Mouse (Mus musculus) heart, embryonic 14.5 days (tissue): ENCODE results near the gene Ltbr. TPM values are rescaled to one million over a fixed set of nuclear protein-coding genes. Genes with fewer than 3 reads are reported as not detected.

Experiments
- ATAC-seq: fragments of 200-750 bp; cut with Nextera tagmentation; 2 replicates; pipeline ENCODE4 v1.8.0; 2017; ENCODE audit warnings: low read depth, moderate TSS enrichment; ENCODE audit not compliant: insufficient number of reproducible peaks, insufficient read depth, low FRiP score
- H3K27ac ChIP-seq, 2 experiments: fragments of 200-500 bp in 1 of 2; fragments of 300-500 bp in 1 of 2; sonication (generic) in 1 of 2; replicated peaks in 1 of 2; 2 replicates each; pipeline ENCODE4 v1.5.1; 2012 to 2014; ENCODE audit warnings: low read depth in 2 of 2, low read length in 2 of 2, control low read depth in 1 of 2, mild to moderate bottlenecking in 1 of 2, mixed read lengths in 1 of 2; ENCODE audit not compliant: control insufficient read depth in 1 of 2, insufficient read depth in 1 of 2
- H3K27me3 ChIP-seq: fragments of 300-500 bp; sonication (generic); 2 replicates; pipeline ENCODE4 v1.6.1; 2014; ENCODE audit warnings: mild to moderate bottlenecking, low read length, control low read depth; ENCODE audit not compliant: control insufficient read depth, insufficient read depth
- H3K36me3 ChIP-seq: fragments of 300-500 bp; sonication (generic); 2 replicates; pipeline ENCODE4 v1.6.1; 2014; ENCODE audit warnings: mild to moderate bottlenecking, control low read depth, low read length, mixed read lengths; ENCODE audit not compliant: control insufficient read depth, insufficient read depth
- H3K4me1 ChIP-seq, 2 experiments: fragments of 200-500 bp in 1 of 2; fragments of 300-500 bp in 1 of 2; sonication (generic) in 1 of 2; 2 replicates each; pipeline ENCODE4 v1.6.1; 2012 to 2014; ENCODE audit warnings: low read length in 2 of 2, control low read depth in 1 of 2, mixed read lengths in 1 of 2; ENCODE audit not compliant: control insufficient read depth in 2 of 2, insufficient read depth in 2 of 2
- H3K4me2 ChIP-seq: fragments of 300-500 bp; sonication (generic); 2 replicates; pipeline ENCODE4 v1.6.1; 2014; ENCODE audit warnings: mild to moderate bottlenecking, low read length
- H3K4me3 ChIP-seq, 2 experiments: fragments of 200-500 bp in 1 of 2; fragments of 300-500 bp in 1 of 2; sonication (generic) in 1 of 2; 2 replicates each; pipeline ENCODE4 v1.5.1; 2012 to 2014; ENCODE audit warnings: low read length in 2 of 2, mild to moderate bottlenecking in 2 of 2, control low read depth in 1 of 2, low read depth in 1 of 2, moderate library complexity in 1 of 2; ENCODE audit not compliant: control insufficient read depth in 1 of 2, insufficient read depth in 1 of 2
- H3K9ac ChIP-seq: fragments of 300-500 bp; sonication (generic); 2 replicates; pipeline ENCODE4 v1.6.1; 2014; ENCODE audit warnings: mild to moderate bottlenecking, low read length
- H3K9me3 ChIP-seq: fragments of 300-500 bp; sonication (generic); 2 replicates; pipeline ENCODE4 v1.6.1; 2016; ENCODE audit warnings: low read length, control low read depth; ENCODE audit not compliant: control insufficient read depth
- WGBS: fragments of 180-500 bp; shearing (Covaris S2); extraction: QIAGEN DNeasy Blood & Tissue Kit; methylation state at CpG from one replicate; pipeline ENCODE4 v1.1.7; 2014; 5-methylcytosine and 5-hydroxymethylcytosine counted together
- polyA plus RNA-seq: library from polyadenylated mRNA; unstranded; fragments of >200 nt; fragmentation: Nextera tagmentation; extraction: Ambion mirVana; gene quantifications from 2 replicates; pipeline ENCODE4 v1.2.1, GENCODE M21; 2014

The Ltbr gene
- polyA plus RNA-seq, 1 experiment from 2014 or later = 41.5 TPM

DNA sequence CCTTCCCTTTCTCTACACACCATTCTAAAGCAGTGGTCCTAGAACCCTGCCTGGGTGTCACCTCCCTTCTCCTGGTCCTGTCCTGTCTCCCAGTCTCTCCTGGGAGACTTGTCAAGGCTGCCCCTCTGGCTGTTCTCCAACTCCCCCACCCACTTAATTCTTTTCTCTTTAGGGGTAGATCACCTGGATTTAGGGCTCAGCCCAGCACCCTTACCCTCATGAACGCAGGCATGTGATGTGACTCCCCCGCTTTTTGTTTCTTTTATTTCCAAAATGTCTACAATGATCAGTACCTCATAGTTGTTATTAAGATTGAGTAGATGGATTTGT, 37.3 kb upstream of the Ltbr start:
- no peak for ATAC-seq
- peak overlapping the region; percentile 89 for H3K4me2 ChIP-seq
- H3K36me3 ChIP-seq = no peaks in the 10 kb centered on the region
- no peaks in the 10 kb centered on the region for H3K27me3 ChIP-seq
- no peaks in the 10 kb centered on the region for H3K9me3 ChIP-seq
- WGBS = 92% methylated on average over 2 of the region's 2 CpGs
- H3K4me1 ChIP-seq = peaks cover 44 to 62% of the 10 kb centered on the region in 2 experiments
- H3K9ac ChIP-seq = peak overlapping the region; percentile 88
- H3K4me3 ChIP-seq = peak overlapping the region; percentile 7 to 73; a peak in 2 of 4 replicates
- H3K27ac ChIP-seq = 0 out of 4 replicates have a peak overlapping the region, but pooled peaks of 1 of the 2 experiments have one; percentile 75

DNA sequence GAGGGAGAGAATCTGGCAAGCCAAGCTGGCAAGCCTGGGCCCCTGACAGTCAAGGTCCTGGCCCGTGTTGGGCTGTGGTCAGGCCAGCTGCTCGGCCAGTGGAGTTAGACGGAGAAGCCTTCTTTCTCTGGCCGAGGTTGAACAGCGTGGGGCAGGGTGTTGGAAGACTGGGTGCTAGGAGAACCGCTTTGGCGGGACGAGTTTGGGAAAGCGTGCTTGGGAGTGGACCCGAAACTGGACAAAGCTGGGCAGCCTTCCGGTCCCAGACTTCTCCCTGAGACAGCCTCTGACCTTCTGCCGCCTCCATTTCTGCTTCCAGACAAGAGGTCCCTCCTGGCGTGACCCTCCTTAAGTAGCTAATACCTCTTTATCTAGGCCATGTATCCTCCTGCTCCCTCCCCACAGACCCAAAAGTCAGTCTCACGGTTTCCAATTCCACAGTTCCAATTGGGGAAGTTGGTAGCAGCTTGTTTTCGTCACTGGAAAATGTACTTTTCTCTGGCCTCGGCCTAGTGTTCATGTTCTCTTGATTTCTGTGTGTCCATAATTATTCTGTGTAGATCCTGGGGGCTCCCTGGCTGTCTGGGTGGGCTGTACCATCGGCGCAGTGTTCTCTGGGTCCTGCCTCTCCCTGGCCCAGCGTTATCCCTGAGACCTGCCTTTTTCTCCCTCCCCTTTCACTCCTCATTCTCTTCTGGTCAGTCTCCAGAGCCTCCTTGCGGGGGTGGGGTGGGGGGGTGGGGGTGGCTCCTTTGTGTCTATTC, 36.7 kb upstream of the Ltbr start:
- Histone ChIP-seq H3K4me2 (peak overlapping the region; percentile 89), H3K27ac (peak overlapping the region; percentile 8 to 75; a peak in 3 of 4 replicates), H3K9ac (peak overlapping the region; percentile 88), H3K4me1 (peaks cover 39 to 57% of the 10 kb centered on the region in 2 experiments), H3K36me3 (no peaks in the 10 kb centered on the region), H3K4me3 (peak overlapping the region; percentile 59 to 73), H3K27me3 (no peaks in the 10 kb centered on the region), H3K9me3 (no peaks in the 10 kb centered on the region)
- no peak for ATAC-seq
- WGBS = 14% methylated on average over 20 of the region's 20 CpGs

DNA sequence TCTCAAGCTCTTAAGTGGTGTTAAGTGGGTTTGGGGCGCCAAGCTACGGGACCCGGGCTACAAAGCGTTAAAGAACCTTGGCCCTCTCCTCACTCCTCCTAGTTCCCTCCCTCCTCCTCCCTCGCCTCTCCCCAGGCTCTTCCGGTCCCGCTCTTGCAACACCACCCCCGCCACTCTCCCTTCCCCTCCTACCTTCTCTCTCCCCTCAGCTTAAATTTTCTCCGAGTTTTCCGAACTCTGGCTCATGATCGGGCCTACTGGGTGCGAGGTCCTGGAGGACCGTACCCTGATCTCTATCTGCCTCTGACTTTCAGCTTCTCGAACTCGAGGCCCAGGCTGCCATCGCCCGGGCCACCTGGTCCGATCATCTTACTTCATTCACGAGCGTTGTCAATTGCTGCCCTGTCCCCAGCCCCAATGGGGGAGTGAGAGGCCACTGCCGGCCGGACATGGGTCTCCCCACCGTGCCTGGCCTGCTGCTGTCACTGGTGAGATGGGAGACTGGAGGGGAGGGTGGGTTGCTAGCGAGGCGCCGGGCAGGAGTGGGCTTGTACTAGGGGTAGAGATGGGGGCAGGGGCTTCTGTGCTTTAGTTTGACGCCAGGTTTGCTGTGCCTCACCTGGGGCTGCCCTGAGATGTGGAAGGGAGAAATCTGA, 36.0 kb upstream of the Ltbr start:
- Histone ChIP-seq H3K4me1 (peaks cover 32 to 50% of the 10 kb centered on the region in 2 experiments), H3K27me3 (no peaks in the 10 kb centered on the region), H3K36me3 (no peaks in the 10 kb centered on the region), H3K9ac (peak overlapping the region; percentile 88), H3K4me3 (peak overlapping the region; percentile 59 to 73), H3K9me3 (no peaks in the 10 kb centered on the region), H3K4me2 (peak overlapping the region; percentile 89), H3K27ac (peak overlapping the region; percentile 36 to 75)
- 0 out of 2 replicates have a peak, but pooled peaks have one; percentile 41 for ATAC-seq
- WGBS = 1% methylated on average over 27 of the region's 27 CpGs

GRCm38 (mm10) chr6:125348721-125349574, 35.3 kb upstream of the Ltbr start, which contains the start of gene Tnfrsf1a:
Tnfrsf1a (plus strand) TSS chr6:125349362.
- ATAC-seq = no peak; the same call in 1 of the 2 replicates

GRCm38 (mm10) chr6:125346029-125346428, 32.3 kb upstream of the Ltbr start:
- ATAC-seq = no peak
- no peaks in the 10 kb centered on the region for H3K36me3 ChIP-seq
- peaks cover 10 to 17% of the 10 kb centered on the region in 2 experiments for H3K4me1 ChIP-seq
- H3K27ac ChIP-seq = no peak overlapping the region
- no peaks in the 10 kb centered on the region for H3K27me3 ChIP-seq
- H3K4me2 ChIP-seq = no peak overlapping the region
- no peak overlapping the region for H3K4me3 ChIP-seq
- no peak overlapping the region for H3K9ac ChIP-seq
- WGBS = 55% methylated on average over 2 of the region's 2 CpGs
- no peaks in the 10 kb centered on the region for H3K9me3 ChIP-seq

More at GRCm38 (mm10) chr6:125348721-125349574, 35.3 kb upstream of the Ltbr start, which contains the start of gene Tnfrsf1a:
- Histone ChIP-seq H3K4me3 (peak within 1 kb of the TSS; percentile 59 to 73), H3K27ac (peak within 1 kb of the TSS; percentile 36 to 75), H3K9me3 (no peaks in the 10 kb centered on the region), H3K36me3 (no peaks in the 10 kb centered on the region), H3K4me1 (peaks cover 26 to 42% of the 10 kb centered on the region in 2 experiments), H3K27me3 (no peaks in the 10 kb centered on the region), H3K9ac (peak within 1 kb of the TSS; percentile 88), H3K4me2 (peak within 1 kb of the TSS; percentile 89)
- 11% methylated on average over 22 of the region's 22 CpGs for WGBS

DNA sequence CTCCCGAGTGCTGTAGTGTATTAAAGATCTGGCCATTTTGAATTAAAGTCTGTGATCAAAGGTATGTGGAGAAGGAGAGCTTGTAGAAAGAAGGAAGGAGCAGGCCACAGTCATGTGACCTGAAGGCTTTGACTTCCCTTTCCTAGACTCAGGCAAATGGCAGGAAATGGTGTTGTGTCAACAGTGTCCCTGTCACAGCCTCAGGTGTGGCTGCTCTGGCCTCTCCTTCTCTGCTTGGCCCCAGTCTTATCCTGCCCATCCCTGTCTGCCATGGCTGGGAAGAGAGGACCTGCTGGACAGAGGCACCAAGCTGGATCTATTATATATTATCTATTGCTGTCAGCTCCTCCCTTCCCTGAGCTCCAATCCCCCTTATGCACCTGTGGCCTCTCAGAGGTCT, 31.9 kb upstream of the Ltbr start:
- 53% methylated on average over 1 of the region's 1 CpGs for WGBS
- H3K4me2 ChIP-seq = no peak overlapping the region
- H3K4me3 ChIP-seq = no peak overlapping the region
- no peak for ATAC-seq
- peaks cover 10 to 13% of the 10 kb centered on the region in 2 experiments for H3K4me1 ChIP-seq
- no peaks in the 10 kb centered on the region for H3K36me3 ChIP-seq
- H3K27me3 ChIP-seq = no peaks in the 10 kb centered on the region
- no peaks in the 10 kb centered on the region for H3K9me3 ChIP-seq
- H3K27ac ChIP-seq = no peak overlapping the region
- H3K9ac ChIP-seq = no peak overlapping the region

GRCm38 (mm10) chr6:125344866-125345265, 31.2 kb upstream of the Ltbr start:
- no peak for ATAC-seq
- Histone ChIP-seq H3K4me2 (no peak overlapping the region), H3K9ac (no peak overlapping the region), H3K36me3 (no peaks in the 10 kb centered on the region), H3K4me3 (no peak overlapping the region), H3K27ac (no peak overlapping the region), H3K4me1 (peaks cover 9 to 10% of the 10 kb centered on the region in 2 experiments), H3K9me3 (no peaks in the 10 kb centered on the region), H3K27me3 (no peaks in the 10 kb centered on the region)
- WGBS = 55% methylated on average over 4 of the region's 4 CpGs
